Mouse (Mus musculus) cerebellum, adult 18-20 months (tissue): Measurements from ENCODE around the gene Acad12.
A peak's percentile ranks its signal among the peaks of the same experiment; 100 is the strongest.

Source experiments
- DNase-seq, 2 experiments: peaks; one replicate each; pipeline ENCODE4 v3.0.0; 2021

Gene Acad12

DNA sequence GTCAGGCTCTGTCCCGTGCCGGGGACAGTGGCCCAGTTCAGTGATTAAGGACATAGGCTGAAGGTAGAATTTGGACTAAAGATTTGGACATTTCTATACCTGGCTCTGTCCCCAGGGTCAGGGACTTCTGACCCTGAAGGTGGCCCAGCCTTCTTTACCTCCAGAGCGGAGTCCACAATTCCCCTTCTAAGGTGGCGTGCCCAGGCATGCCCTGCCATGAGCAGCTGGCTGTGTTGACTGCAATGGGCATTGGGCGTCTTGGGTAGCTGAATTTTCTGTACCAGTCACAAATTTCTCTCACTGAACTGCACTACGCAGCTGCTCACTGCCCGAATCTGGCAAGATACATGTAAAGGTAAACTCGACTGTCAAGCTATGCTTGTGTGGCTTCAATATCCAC, 36.8 kb downstream of the Acad12 start:
- no peak for DNase-seq

GRCm38 (mm10) chr5:121576927-121577488, 41.7 kb downstream of the Acad12 start:
- no peak for DNase-seq

DNA sequence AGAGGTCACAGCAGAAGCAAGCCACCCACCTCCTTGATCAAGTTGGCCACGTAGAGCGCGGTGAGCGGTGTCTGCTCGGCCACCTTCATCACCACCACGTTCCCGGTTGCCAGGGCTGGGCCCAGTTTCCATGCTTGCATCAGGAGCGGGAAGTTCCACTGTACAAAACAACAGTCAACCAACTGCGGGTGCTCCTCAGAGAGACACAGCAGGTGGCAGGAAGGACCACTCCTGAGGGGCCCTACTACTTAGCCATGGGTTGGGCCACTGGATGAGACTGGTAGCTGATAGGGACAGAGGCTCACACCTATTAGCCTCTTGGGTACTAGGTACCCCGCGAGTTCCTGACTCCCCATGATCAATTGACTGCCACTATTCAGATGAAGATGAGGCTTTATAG, 42.9 kb downstream of the Acad12 start:
- no peak for DNase-seq

GRCm38 (mm10) chr5:121574145-121574544, 44.6 kb downstream of the Acad12 start:
- no peak for DNase-seq

DNA sequence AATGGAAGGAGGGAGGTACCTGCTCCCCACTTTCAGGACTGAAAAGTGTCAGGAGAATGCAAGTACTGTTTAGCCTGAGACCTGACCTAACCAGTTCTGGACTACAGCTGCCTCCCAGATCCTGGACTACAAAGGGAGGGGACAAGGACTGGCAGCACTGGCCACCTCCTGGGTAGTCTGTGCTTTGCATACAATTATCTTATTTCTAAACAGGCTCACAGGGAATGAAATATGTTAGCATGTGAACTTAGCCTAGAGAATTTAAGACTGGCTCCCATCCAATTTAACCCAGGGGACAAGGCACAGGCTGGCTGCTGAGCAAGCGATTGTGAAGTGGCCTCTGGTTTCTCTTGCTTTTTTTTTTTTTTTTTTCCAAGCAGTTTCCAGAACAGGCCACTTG, 48.0 kb downstream of the Acad12 start:
- DNase-seq = no peak

DNA sequence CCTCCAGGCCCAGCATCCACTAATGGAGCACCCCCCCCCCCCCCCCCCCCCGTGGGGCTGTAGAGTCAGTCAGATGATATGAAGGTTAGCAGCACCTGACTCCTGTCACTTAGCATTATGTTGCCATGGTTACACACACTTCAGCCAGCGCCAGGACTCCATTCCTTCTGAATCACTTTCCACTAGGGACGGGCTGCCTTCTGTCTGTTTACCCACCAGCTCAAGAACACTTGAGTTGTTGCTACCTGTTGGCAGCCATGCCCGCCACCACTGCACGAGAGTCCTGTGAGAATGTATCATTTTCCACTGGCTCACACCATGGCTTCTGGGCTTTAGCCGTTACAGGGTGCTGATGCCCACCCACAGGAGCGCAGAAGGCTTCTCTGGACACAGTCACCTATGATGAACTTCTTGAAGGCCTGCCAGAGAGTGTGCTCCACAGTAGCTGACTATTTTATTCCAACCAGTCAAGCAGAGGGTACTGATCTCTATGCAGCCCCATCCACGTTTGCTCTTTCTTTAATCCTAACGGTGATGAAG, 48.8 kb downstream of the Acad12 start:
- no peak for DNase-seq

GRCm38 (mm10) chr5:121566035-121566681, 52.6 kb downstream of the Acad12 start:
- no peak for DNase-seq

GRCm38 (mm10) chr5:121564468-121564895, 54.3 kb downstream of the Acad12 start:
- DNase-seq = peak; percentile 65 to 70

DNA sequence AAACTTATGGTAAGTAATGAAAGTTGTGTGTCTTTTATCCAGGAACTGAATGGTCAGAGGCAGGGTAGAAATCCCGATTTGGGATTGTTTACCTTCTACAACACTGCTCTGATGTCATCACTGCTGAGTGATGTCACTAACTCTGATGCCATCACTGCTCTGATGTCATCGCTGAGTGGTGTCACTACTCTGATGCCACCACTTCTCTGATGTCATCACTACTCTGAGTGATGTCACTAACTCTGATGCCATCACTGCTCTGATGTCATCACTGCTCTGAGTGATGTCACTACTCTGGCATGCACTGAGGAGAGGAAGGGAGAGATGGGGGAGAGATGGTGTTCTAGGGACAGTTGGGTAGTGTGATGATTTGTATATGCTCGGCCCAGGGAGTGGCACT, 56.3 kb downstream of the Acad12 start:
- no peak for DNase-seq

DNA sequence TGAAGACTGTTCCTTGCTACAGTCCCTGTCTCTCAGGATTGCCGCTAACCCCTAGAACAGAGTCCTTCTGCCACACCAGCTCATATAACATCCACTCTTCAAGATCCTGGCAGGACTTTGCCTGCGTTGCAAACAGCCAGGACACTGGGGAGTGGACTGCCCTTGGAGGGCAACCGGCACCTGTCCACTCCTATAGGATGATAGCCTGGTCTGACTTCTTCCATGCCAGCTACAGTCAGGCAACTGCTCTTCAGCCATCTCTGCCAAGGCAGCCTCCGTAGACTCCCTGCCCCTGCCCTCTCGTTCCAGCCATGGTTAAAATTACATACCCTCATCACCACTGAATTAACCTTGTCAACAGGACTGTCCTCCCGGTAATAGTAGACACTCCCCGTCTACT, 69.5 kb downstream of the Acad12 start:
- DNase-seq = no peak

- no peak for DNase-seq
These were observed 71.7 kb downstream of the Acad12 start for GRCm38 (mm10) chr5:121547084-121547483.
